Mouse (Mus musculus): ENCODE results near the gene Cacnb4.

DNA sequence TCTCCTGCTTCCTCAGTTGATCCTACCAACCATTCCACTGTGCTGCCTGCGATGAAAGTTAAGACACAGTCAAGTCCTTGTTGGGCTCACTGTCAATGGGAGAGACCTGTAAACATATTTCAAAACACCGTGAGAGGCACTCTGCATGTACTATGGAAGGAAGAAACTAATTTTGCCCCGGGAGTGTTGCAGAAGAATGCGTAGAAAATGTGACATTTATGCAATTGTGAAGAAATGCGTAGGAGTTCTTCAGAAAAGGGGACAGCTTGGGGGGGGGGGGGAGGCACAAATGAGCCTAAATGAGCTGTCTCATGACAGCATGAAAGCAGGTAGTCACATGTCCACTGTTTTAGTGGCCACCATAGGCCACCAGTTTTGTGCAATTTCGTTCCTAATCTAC, 25.1 kb downstream of the Cacnb4 start:
- TF ChIP-seq CTCF (IDR thresholded peaks at IDR 0.05; ENCODE audit: control insufficient read depth, insufficient read depth, insufficient replicate concordance, low read depth, low read length) (no peak), POLR2A (IDR thresholded peaks at IDR 0.05; ENCODE audit: control insufficient read depth, low read depth, low read length) (no peak)
